In genomic region chr1:39963821-39964220, GRCm38 (mm10) we compare ENCODE assay signal across 16 mouse cellular contexts.
A peak's percentile ranks its signal among the peaks of the same experiment; 100 is the strongest.
DNase-seq lines count a peak whose midpoint lies in the region; ATAC-seq lines count a peak whose summit lies in the region.
"Had no signal": no experiment of that assay in that cellular context is flagged by ENCODE, and none has a peak within 500 bp of the region (broad histone marks: within the 10 kb centered on the region; RNA-seq: fewer than 3 reads in every experiment).

No protein-coding gene starts in this region.

- WGBS in forebrain, embryonic 15.5 days = 74% methylated on average over 3 of the region's 3 CpGs
- WGBS in forebrain, embryonic 13.5 days = 70% methylated on average over 3 of the region's 3 CpGs
- 42% methylated on average over 3 of the region's 3 CpGs for WGBS in hindbrain, embryonic 13.5 days
- 50% methylated on average over 3 of the region's 3 CpGs for WGBS in midbrain, embryonic 16.5 days

- no peak overlapping the region for H3K4me3 ChIP-seq in forebrain, embryonic 15.5 days
- no peak overlapping the region for H3K4me3 ChIP-seq in forebrain, embryonic 13.5 days
- peak overlapping the region; percentile 10 for H3K4me3 ChIP-seq in megakaryocyte, embryonic 14.5 days (replicated peaks)
- H3K4me3 ChIP-seq in hindbrain, embryonic 13.5 days = no peak overlapping the region
- H3K4me3 ChIP-seq in midbrain, embryonic 16.5 days (ENCODE audit: low read depth, low read length) = no peak overlapping the region
- H3K4me3 ChIP-seq: erythroblast, embryonic 14.5 days; liver, embryonic 13.5 days had no signal

- H3K27me3 ChIP-seq in forebrain, embryonic 15.5 days = no peaks in the 10 kb centered on the region
- H3K27me3 ChIP-seq in forebrain, embryonic 13.5 days = no peaks in the 10 kb centered on the region
- H3K27me3 ChIP-seq in megakaryocyte, embryonic 14.5 days (replicated peaks) = no peaks in the 10 kb centered on the region
- no peaks in the 10 kb centered on the region for H3K27me3 ChIP-seq in hindbrain, embryonic 13.5 days
- no peaks in the 10 kb centered on the region for H3K27me3 ChIP-seq in midbrain, embryonic 16.5 days (ENCODE audit: control insufficient read depth, insufficient read depth, low read depth, low read length)
- H3K27me3 ChIP-seq: liver, embryonic 13.5 days had no signal

- ATAC-seq in forebrain, embryonic 15.5 days (replicated peaks) = no peak
- no peak for ATAC-seq in forebrain, embryonic 13.5 days
- no peak for ATAC-seq in megakaryocyte, adult 5-6 weeks (ENCODE audit: poor library complexity, severe bottlenecking)
- no peak for ATAC-seq in hindbrain, embryonic 13.5 days (ENCODE audit: low FRiP score)
- no peak; the same call in 1 of the 2 replicates for ATAC-seq in midbrain, embryonic 16.5 days

- H3K4me2 ChIP-seq in forebrain, embryonic 15.5 days (replicated peaks) = no peak overlapping the region
- no peak overlapping the region for H3K4me2 ChIP-seq in forebrain, embryonic 13.5 days
- H3K4me2 ChIP-seq in hindbrain, embryonic 13.5 days = no peak overlapping the region
- no peak overlapping the region for H3K4me2 ChIP-seq in midbrain, embryonic 16.5 days (ENCODE audit: low read length)
- H3K4me2 ChIP-seq: heart, embryonic 11.5 days; liver, embryonic 13.5 days had no signal

- DNase-seq in kidney, postnatal 36 days = no peak
- DNase-seq in right cerebral cortex, postnatal 36 days (ENCODE audit: low spot score in 2 of 2) = no peak
- DNase-seq: adrenal gland, postnatal 14 days; cerebellum, postnatal 36 days; liver, embryonic 13.5 days; lung, postnatal 14 days; retina, postnatal 1 day; thymus, adult 2 months had no signal

- peaks cover 65% of the 10 kb centered on the region for H3K4me1 ChIP-seq in forebrain, embryonic 15.5 days
- H3K4me1 ChIP-seq in forebrain, embryonic 13.5 days = peaks cover 64% of the 10 kb centered on the region
- H3K4me1 ChIP-seq in megakaryocyte, embryonic 14.5 days = peaks cover 62% of the 10 kb centered on the region
- H3K4me1 ChIP-seq in hindbrain, embryonic 13.5 days (replicated peaks) = peaks cover 69% of the 10 kb centered on the region
- H3K4me1 ChIP-seq in midbrain, embryonic 16.5 days (ENCODE audit: control insufficient read depth, insufficient read depth, low read length) = peaks cover 24% of the 10 kb centered on the region

- no peak overlapping the region for H3K9ac ChIP-seq in forebrain, embryonic 15.5 days (replicated peaks)
- no peak overlapping the region for H3K9ac ChIP-seq in forebrain, embryonic 13.5 days
- H3K9ac ChIP-seq in hindbrain, embryonic 13.5 days = no peak overlapping the region
- no peak overlapping the region for H3K9ac ChIP-seq in midbrain, embryonic 16.5 days (ENCODE audit: low read depth, low read length)
- H3K9ac ChIP-seq: liver, embryonic 13.5 days had no signal

- no peaks in the 10 kb centered on the region for H3K9me3 ChIP-seq in forebrain, embryonic 15.5 days
- no peaks in the 10 kb centered on the region for H3K9me3 ChIP-seq in forebrain, embryonic 13.5 days (replicated peaks)
- H3K9me3 ChIP-seq in megakaryocyte, embryonic 14.5 days = no peaks in the 10 kb centered on the region
- no peaks in the 10 kb centered on the region for H3K9me3 ChIP-seq in hindbrain, embryonic 13.5 days
- no peaks in the 10 kb centered on the region for H3K9me3 ChIP-seq in midbrain, embryonic 16.5 days (replicated peaks; ENCODE audit: control insufficient read depth, low read length, poor library complexity, severe bottlenecking)
- H3K9me3 ChIP-seq: liver, embryonic 13.5 days had no signal

- peak overlapping the region; percentile 8; the same call in 1 of the 2 replicates for H3K27ac ChIP-seq in forebrain, embryonic 15.5 days (replicated peaks)
- no peak overlapping the region; the same call in 1 of the 2 replicates for H3K27ac ChIP-seq in forebrain, embryonic 13.5 days
- peak overlapping the region; percentile 53 for H3K27ac ChIP-seq in hindbrain, embryonic 13.5 days
- H3K27ac ChIP-seq in midbrain, embryonic 16.5 days (ENCODE audit: low read length) = peak overlapping the region; percentile 55; the same call in 1 of the 2 replicates
- H3K27ac ChIP-seq: liver, embryonic 13.5 days had no signal

- 0 out of 2 replicates have a peak, but pooled peaks cover 2% of the 10 kb centered on the region for H3K36me3 ChIP-seq in forebrain, embryonic 15.5 days
- peaks cover 28% of the 10 kb centered on the region for H3K36me3 ChIP-seq in forebrain, embryonic 13.5 days (ENCODE audit: poor library complexity, severe bottlenecking)
- peaks cover 28% of the 10 kb centered on the region for H3K36me3 ChIP-seq in megakaryocyte, embryonic 14.5 days (replicated peaks; ENCODE audit: low read length)
- peaks cover 32% of the 10 kb centered on the region for H3K36me3 ChIP-seq in hindbrain, embryonic 13.5 days
- H3K36me3 ChIP-seq in midbrain, embryonic 16.5 days (ENCODE audit: control insufficient read depth, insufficient read depth, low read length) = no peaks in the 10 kb centered on the region
